Mouse (Mus musculus): ENCODE measurements around the gene 2310034G01Rik.
A peak's percentile ranks its signal among the peaks of the same experiment; 100 is the strongest.

GRCm38 (mm10) chr19:46329951-46330350, 20.2 kb downstream of the 2310034G01Rik start:
- TF ChIP-seq POLR2A (IDR thresholded peaks at IDR 0.05; ENCODE audit: control insufficient read depth, extremely low read depth, insufficient read depth, low read length, poor library complexity) (no peak), CTCF (IDR thresholded peaks at IDR 0.05; ENCODE audit: borderline replicate concordance, control insufficient read depth, extremely low read depth, insufficient read depth, low read length, poor library complexity) (peak; percentile 78; the same call in 1 of the 2 replicates)
